Mouse (Mus musculus) C2C12 (cell line): ENCODE data around the gene Slc25a43. TPM values are rescaled to one million over a fixed set of nuclear protein-coding genes. Genes with fewer than 3 reads are reported as not detected.

Experiments used
- H3K27me3 ChIP-seq: one replicate; pipeline ENCODE4 v1.6.1; 2011; ENCODE audit not compliant: control insufficient read depth, insufficient read depth, insufficient read length
- H3K36me3 ChIP-seq: one replicate; pipeline ENCODE4 v1.6.1; 2011; ENCODE audit not compliant: control insufficient read depth, insufficient read depth
- H3K4me3 ChIP-seq: one replicate; pipeline ENCODE4 v1.5.1; 2011; ENCODE audit warnings: mild to moderate bottlenecking, control low read depth; ENCODE audit not compliant: poor library complexity, insufficient read depth, severe bottlenecking
- H3K79me2 ChIP-seq: one replicate; pipeline ENCODE4 v1.6.1; 2011; ENCODE audit not compliant: control insufficient read depth, insufficient read depth
- H3K79me3 ChIP-seq: one replicate; pipeline ENCODE4 v1.6.1; 2011; ENCODE audit warnings: low read depth, control low read depth
- H3ac ChIP-seq: one replicate; pipeline ENCODE3; 2011; ENCODE audit warnings: low read depth; ENCODE audit not compliant: control insufficient read depth, insufficient read length
- CEBPB ChIP-seq: IDR thresholded peaks from one replicate; pipeline ENCODE4 v1.6.1; 2011; ENCODE audit warnings: low read depth, mild to moderate bottlenecking, control low read depth, moderate library complexity
- CTCF ChIP-seq: IDR thresholded peaks from one replicate; pipeline ENCODE4 v1.5.1; 2011; ENCODE audit not compliant: control insufficient read depth, insufficient read depth, insufficient read length
- FOSL1 ChIP-seq: IDR thresholded peaks from one replicate; pipeline ENCODE4 v1.8.0; 2011; ENCODE audit warnings: mild to moderate bottlenecking, low read length; ENCODE audit not compliant: poor library complexity, insufficient read depth, severe bottlenecking
- MAX ChIP-seq: IDR thresholded peaks from one replicate; pipeline ENCODE4 v1.6.1; 2011; ENCODE audit warnings: mild to moderate bottlenecking, control low read depth
- MYOD1 ChIP-seq: IDR thresholded peaks from one replicate; pipeline ENCODE4 v1.6.1; 2011; ENCODE audit warnings: low read depth; ENCODE audit not compliant: control insufficient read depth, insufficient read length
- MYOG ChIP-seq: IDR thresholded peaks from one replicate; pipeline ENCODE4 v1.6.1; 2011; ENCODE audit not compliant: control insufficient read depth, insufficient read length; ENCODE audit errors: extremely low read depth
- USF1 ChIP-seq: IDR thresholded peaks from one replicate; pipeline ENCODE4 v1.6.1; 2011; ENCODE audit warnings: low read depth, mild to moderate bottlenecking, control low read depth, moderate library complexity
- polyA plus RNA-seq: library from polyadenylated mRNA; unstranded; fragments of >200 nt; fragmentation: generic; extraction: Trizol; gene quantifications from one replicate; pipeline ENCODE4 v1.2.1, GENCODE M21; 2012; ENCODE audit warnings: missing spikeins

The Slc25a43 gene
- polyA plus RNA-seq, 1 experiment = 1.2 TPM

DNA sequence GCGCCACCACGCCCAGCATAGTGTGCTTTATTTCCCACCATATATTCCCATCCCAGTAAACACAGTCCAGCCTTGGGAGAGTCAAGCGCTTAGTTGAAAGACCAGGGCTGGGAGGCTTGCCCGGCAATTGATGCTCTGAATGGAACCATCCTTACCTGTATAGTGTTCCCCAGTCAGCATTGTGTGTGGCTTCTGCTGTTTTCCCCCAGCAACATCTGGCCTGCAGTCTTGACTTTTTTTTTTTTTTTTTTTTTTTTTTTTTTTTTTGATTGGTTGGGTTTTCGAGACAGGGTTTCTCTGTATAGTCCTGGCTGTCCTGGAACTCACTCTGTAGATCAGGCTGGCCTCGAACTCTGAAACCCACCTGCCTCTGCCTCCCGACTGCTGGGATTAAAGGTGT is 1.9 kb downstream of the Slc25a43 start:
- H3K79me2 ChIP-seq = no peaks in the 10 kb centered on the region
- no peaks in the 10 kb centered on the region for H3K79me3 ChIP-seq
- no peak overlapping the region for H3ac ChIP-seq
- H3K27me3 ChIP-seq = no peaks in the 10 kb centered on the region
- no peaks in the 10 kb centered on the region for H3K36me3 ChIP-seq
- TF ChIP-seq FOSL1 (no peak), MAX (no peak), CEBPB (no peak), CTCF (no peak), USF1 (no peak), MYOG (no peak), MYOD1 (no peak)
- H3K4me3 ChIP-seq = no peak overlapping the region

DNA sequence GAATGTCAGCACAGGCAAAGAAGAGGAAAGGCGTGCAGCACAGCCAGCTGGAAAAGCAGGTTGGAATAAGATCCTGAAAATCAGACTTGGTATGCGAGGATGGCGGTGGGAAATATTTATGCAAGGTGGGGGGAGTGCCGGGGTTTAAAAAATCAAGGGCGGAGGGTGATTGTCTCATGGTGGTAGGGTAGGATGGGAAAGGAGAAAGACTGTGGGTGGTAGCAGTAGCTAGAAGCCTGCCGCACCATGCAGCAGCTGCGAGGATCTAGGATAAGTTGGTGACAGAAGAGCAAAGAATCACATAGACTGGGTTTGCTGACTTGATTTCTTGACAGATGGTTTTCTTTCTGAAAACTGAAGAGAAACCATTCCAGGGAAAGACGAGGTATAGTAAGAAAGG is 3.3 kb downstream of the Slc25a43 start:
- Histone ChIP-seq H3K4me3 (no peak overlapping the region), H3ac (no peak overlapping the region), H3K36me3 (no peaks in the 10 kb centered on the region), H3K79me2 (no peaks in the 10 kb centered on the region), H3K27me3 (no peaks in the 10 kb centered on the region), H3K79me3 (no peaks in the 10 kb centered on the region)
- no peak for TF ChIP-seq CEBPB
- TF ChIP-seq MYOG = no peak
- TF ChIP-seq USF1 = no peak
- no peak for TF ChIP-seq CTCF
- no peak for TF ChIP-seq MAX
- no peak for TF ChIP-seq MYOD1
- no peak for TF ChIP-seq FOSL1

DNA sequence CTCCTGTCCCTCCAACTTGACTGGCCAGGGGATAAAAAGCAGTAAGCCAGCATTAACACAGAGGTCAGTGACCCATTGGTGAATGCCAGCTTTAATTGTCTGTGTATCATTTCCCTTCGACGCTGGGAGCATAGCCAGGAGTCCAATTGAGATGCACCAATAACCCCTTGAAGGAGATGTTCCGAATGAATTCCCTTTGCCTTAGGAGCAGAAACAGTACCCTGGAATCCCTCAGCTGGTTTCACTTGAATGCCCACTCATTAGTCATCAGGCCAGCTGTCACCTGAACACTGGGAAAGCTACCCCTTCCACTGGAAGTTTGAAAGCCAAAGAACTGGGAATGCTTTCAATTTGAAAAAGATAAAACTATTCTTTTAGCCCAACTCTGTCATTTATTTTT is 5.1 kb downstream of the Slc25a43 start:
- Histone ChIP-seq H3K79me3 (no peaks in the 10 kb centered on the region), H3K27me3 (no peaks in the 10 kb centered on the region), H3K4me3 (no peak overlapping the region), H3K79me2 (no peaks in the 10 kb centered on the region), H3ac (no peak overlapping the region), H3K36me3 (no peaks in the 10 kb centered on the region)
- TF ChIP-seq CEBPB (no peak), MYOD1 (peak; percentile 19)

DNA sequence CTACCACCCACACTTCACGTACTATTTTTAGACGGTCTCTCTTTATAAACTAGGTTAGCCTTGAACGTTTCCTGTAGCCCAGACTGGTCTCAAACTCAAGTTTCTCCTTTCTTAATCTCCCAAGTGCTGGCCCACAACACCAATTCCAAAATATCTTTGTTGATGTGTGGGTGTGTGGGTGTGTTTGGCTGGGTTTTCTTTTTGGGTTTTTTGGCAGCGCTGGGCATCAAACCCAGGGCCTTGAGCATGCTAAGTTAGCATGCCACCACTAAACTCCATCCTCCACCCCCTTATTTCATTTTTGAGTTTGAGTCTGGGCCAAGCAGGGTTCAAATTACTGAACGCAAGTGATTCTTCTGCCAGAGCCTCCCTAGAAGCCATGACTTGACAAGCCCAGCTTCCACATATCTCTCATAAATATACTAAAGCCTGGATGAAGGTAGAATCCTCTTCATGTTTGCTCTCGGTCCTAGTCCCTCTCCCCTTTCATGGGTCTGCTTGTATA is 5.9 kb downstream of the Slc25a43 start:
- no peak overlapping the region for H3ac ChIP-seq
- no peaks in the 10 kb centered on the region for H3K79me2 ChIP-seq
- no peaks in the 10 kb centered on the region for H3K79me3 ChIP-seq
- TF ChIP-seq CTCF = no peak
- no peaks in the 10 kb centered on the region for H3K27me3 ChIP-seq
- no peak overlapping the region for H3K4me3 ChIP-seq
- H3K36me3 ChIP-seq = no peaks in the 10 kb centered on the region

DNA sequence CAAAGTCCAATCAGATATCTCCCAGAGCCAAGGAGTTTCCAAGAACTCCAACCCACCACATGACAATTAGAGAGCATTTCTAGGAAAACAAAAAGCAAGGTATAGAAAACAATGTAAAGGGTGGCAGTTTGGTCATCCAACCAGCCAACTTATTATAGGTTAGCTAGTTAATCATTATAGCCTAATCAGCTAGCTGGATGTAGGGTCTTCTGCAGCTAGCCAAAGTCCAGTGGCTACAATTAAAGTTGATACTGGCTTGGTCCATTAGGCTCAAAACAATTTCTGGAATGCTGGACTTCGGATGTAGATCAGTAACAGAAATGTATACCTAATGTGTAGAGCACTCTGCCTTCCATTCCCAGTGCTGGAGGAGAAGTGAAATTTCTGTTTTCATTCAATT is 7.1 kb downstream of the Slc25a43 start:
- TF ChIP-seq FOSL1 (no peak), CEBPB (no peak), MYOD1 (no peak)
- Histone ChIP-seq H3K36me3 (no peaks in the 10 kb centered on the region), H3K27me3 (no peaks in the 10 kb centered on the region), H3K4me3 (no peak overlapping the region), H3K79me3 (no peaks in the 10 kb centered on the region), H3ac (no peak overlapping the region), H3K79me2 (no peaks in the 10 kb centered on the region)

DNA sequence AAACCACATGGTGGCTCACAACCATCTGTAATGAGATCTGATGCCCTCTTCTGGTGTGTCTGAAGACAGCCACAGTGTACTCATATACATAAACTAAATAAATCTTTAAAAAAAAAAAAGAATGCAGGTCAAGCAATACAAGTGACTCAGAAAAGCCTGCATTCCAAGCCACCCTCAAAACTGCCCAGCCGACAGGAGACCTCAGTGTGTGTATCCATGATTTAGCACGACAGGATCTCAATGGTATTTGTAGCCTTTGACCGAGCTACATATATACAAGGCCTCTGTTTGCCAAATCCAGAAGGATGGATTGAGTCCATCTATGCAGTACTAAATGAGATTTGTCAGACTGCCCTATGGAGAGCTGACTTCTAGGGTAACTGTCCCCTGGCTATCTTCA is 9.1 kb downstream of the Slc25a43 start:
- H3ac ChIP-seq = no peak overlapping the region
- TF ChIP-seq CEBPB (no peak), FOSL1 (no peak), MYOG (no peak), MAX (no peak), MYOD1 (no peak), CTCF (no peak), USF1 (no peak)
- H3K79me2 ChIP-seq = no peaks in the 10 kb centered on the region
- H3K36me3 ChIP-seq = no peaks in the 10 kb centered on the region
- H3K79me3 ChIP-seq = no peaks in the 10 kb centered on the region
- H3K4me3 ChIP-seq = no peak overlapping the region
- no peaks in the 10 kb centered on the region for H3K27me3 ChIP-seq
